Mouse (Mus musculus) WW6 (cell line): ENCODE measurements around the gene Tha1.

Experiments
- DNase-seq: peaks from one replicate; pipeline ENCODE4 v3.0.0-alpha.2; 2013; ENCODE audit warnings: low read depth, low spot score

Tha1 gene

DNA sequence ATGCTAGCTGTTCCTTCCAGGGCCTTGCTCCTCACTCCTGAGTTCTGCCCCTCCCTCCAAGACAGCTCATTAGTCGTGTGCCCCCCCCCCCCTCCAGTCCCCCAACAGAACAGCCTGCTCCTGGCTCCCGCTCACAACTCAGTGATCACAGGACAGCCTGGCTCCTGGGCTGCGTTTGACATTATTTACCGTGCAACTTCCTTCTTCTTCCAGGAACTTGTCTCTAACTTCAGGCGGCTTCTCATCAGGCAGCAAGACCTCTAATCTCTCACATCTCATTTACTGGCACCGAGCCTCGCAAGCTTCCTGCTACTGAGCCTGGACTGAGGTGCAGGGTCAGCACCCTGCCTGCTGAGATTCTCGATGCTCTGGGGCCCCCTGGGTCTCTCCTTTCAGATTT lies 8.5 kb upstream of the Tha1 start:
- no peak for DNase-seq

DNA sequence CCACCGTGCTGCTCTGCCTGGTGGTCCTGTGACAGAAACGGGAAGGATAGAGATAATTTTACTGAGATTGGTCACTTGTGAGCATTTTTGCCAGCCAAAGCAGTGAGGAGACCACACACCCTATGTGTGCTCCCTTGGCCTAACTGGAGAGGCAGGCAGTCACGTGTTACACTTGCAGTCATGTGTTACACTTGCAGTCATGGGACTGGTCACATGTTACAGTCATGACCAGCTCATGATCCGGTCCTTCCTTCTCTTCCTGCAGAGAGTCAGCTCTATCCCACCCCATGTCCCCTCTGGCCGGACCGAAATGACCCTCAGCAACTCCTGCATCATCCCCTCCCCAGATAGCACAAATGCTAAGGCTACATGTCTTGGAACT lies 7.7 kb upstream of the Tha1 start:
- no peak for DNase-seq

DNA sequence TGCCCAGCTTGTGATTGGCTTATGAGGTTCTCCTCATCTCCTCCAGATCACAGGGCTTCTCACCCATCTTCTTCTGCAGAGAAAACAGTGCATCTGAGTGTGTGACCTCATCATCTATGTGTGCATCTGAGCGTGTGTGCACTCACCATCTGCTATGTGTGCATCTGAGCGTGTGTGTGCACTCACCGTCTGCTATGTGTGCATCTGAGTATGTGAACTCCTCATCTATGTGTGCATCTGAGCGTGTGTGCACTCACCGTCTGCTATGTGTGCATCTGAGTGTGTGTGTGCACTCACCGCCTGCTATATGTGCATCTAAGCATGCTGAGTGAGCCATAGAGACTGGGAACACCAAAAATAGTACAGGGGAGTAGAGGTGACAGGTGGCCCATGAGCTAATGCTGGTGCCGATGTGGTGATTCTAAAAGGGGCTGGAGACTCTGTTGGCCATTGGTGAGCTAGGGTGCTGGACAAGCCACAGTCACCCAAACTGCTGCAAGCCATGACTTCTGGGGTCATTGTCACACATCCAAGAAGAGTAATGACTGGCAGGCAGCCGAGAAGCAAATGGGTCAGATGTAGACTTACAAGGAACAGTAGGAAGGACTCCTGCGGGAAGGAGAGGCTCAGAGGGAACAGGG lies 7.2 kb upstream of the Tha1 start:
- DNase-seq, result no peak

DNA sequence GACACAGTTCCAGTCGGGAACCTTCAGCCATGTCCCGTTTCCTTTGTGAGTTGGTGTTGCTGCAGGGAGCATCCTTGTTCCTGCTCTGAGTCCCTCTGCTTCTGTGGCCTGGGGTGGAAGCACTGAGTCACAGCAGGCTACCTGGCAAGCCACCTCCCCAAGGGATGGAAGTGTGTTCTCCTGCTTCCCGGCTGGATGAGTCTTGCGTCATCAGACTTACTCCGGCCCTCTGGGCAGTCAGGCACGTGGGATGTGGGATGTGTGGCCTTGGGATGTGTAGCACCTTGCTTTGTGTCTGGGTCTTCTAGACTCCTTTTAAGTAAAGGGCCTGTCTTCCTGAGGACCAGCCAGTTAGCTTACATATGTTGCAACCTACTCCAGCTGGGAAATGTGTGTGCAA lies 6.4 kb upstream of the Tha1 start:
- no peak for DNase-seq

DNA sequence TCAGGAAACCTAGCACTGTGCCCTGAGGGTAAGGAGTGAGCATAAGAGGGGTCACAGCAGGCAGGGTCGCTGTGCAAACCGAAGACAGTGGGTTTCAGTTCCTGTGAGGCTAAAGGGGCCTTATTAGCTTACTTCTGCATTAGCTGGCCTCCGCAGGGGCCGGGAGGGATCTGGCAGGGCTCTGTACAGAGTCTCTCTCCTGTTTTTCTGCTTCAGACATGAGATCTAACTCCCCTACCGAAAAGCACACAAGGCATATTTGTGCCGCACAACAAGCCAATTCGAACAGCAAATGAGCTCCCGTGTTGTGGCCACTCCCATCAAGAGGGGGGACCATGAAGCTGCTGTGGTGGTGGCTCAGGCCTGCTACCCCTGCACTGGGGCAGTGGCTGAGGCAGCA lies 5.6 kb upstream of the Tha1 start:
- no peak for DNase-seq

DNA sequence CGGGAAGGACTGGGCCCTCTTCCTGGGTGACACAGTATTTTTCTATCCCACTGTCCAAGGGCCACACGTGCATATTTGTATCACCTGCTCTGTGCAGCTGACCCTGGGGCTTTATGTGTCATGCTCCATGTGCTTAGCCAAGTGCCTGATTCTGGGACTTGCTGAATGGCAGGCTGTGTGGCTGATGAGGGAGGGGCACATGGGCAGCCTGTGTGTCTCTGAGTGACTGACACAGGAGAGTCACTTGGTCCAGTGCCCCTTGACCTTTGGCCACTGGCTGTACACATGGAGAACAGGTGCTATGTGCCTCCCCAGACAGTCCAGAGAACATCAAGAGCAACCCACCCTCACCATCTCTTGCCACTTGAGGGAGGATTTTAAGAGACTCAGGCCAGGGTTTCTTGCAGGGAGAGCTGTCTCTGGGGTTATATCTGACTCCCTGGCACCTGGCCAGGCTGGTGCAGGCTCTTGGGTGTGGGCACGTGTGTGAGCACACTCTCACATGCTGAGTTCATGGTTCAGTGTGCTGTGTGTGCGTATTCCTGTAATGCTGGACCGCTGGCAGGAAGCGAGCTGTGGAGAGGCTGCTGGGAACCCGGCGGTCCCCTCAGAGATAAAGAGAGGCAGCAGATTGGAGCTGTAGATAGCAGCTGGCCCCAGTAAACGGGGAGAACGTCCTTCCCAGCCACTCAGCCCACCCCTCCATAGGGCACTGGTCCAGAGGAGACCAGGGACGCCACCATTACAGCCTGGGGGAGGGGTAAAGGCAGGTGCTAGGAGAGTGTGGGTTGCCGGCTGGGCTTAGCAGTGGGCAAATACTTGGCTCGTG lies 4.8 kb upstream of the Tha1 start:
- DNase-seq, result no peak

DNA sequence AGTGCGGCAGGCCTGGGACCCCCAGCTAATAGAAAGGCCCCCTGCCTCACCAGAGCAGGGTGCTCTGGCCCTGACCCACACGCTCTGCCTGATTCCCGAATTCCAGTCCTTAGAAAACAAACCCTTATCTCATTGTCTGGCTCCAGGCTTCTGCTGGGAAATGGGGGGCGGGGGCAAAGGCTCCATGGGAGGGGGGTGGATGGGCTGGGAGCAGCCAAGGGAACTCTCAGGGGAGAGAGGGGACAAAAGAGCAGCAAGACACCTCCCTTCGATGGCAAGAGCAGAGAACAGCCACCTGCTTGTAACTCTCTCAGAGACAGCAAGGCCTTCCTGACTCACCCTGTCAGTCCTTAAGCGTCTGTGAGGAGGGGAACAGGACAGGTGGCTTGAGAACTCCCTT lies 2.4 kb upstream of the Tha1 start:
- no peak for DNase-seq

DNA sequence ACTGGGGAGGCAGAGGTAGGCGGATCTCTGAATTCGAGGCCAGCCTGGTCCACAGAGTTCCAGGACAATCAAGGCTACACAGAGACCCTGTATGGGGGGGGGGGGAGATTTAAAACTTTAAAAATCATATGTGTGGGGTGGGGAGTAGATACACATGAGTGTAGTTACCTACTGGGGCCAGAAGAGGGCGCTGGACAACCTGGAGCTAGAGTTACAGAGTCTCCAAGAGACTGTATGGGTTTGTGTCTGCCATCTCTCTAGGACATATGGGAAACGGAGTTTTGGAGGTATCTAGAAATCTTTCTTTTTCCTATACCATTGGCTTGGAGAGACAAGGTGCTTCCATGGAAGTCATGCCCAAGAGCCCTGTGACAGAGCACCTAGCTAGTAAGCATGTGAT lies 1.1 kb upstream of the Tha1 start:
- no peak for DNase-seq

DNA sequence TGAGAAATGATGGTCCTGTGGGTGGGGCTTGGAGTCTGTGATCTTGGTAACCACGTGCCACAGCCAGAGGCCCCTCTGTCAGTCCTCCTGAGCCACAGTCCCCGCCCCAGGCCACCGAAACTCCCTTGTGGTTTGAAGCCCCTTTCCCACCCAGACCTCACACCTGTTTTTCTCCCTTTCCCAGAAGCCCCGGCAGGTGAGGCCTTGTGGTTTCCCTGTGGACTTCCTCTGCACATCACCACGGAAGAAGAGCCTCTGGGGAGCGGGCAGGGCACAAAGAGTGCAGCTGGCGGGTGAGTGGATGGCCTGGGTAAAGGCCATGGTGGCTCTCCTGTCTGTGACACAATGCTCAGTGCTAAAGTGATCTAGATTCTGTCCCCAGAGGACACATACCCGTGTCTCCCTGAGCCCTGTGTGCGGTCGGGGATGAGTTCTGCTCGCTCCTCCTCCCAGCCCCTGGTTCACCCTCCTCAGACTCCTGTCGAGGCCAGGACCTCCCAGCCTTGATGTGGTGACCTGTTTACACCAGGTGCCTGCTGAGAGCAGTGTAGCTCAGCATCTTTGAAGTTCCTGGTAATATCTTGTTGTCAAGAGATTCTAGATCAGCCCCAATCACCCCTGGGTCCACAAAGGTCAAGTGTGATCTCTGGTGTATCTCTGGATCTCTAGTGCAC lies 1.2 kb downstream of the Tha1 start:
- DNase-seq, result no peak

DNA sequence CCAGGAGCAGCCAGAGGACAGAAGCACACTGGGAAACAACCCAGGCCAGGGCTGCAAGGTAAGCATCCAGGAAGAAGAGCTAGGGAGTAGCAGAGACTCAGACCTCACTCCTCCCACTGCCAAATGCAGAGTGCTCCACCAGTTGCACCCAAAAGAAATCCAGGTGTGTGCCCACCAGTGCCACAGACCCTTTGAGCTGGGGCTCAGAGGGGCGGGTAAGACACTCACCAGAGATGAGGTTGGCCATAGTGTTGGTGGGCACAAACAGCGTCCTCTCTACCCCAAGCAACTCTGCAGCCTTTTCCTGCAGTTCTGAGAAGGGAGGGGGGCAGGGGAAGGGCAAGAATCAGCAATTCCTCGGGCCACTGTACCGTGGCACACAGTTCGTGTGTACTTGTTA lies 1.9 kb downstream of the Tha1 start:
- DNase-seq, result no peak

DNA sequence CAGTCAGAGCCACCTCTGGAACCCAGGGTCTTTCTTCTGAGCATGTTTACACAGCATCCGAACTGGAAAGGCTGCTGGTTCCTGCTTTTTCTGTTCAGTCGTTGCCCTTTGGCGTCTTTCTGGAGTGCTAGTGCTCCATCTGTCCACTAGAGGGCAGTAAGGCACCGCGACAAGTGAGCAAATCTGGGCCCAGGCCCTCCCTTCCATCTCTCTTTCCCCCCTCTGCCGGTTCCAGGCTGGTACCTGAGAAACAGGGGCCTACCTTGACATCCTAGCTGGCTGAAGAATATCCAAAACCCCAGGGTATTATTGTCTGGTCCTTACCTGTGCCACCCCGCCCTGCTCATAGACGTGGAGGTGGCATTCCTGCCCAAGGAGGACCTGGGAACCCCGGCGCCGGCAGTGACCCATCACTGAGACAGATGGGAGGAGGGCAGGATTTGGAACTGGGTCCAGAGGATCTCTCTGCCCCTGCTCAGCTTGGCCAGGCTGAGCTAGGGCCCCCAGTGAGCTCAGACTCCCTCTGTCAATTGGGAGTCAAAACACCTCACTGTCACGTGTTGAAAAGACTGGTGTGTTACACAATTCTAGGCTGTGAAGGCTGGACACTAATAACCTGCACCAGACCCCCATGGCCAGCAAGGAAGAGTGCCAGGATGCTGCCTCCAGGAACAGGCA lies 2.5 kb downstream of the Tha1 start:
- DNase-seq, result peak; percentile 74

DNA sequence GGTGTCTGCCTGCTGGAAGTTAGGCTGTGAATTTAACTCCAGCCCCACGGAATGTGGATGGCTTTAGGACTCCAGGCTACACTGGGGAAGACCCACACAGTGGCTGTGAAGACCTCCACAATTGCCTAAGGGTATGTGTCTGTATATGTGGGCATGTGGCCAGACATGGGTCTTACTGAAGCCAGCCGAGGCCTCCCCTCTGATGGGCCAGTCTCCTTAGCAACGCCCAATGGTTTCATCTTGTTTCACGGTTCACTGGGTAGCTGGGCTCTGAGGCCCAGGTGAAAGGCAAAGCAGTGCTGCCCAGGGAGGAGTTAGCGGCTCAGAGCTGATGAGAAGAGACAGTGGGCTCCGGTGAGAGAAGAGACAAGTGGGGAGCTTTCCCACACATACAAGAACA lies 7.3 kb downstream of the Tha1 start:
- DNase-seq, result no peak

DNA sequence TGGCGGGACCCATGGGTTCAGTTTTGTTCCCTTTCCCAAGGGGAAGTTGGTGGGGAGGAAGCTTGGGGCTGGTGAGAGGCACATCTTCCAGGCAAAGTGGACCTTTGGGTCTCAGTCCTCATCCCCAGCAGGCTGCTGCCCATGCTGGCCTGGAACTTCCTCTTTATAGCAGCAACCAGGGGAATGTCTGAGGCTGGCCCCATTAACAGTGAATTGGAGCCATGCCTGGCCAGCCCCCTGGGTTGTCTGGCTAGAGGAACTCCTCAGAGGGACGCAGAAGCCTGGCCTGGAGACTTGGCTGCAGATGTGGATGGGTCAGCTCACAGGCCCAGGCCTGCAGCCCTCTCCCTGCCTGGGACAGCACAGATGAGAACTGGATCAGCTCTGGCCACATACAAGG lies 8.5 kb downstream of the Tha1 start:
- DNase-seq, result no peak

DNA sequence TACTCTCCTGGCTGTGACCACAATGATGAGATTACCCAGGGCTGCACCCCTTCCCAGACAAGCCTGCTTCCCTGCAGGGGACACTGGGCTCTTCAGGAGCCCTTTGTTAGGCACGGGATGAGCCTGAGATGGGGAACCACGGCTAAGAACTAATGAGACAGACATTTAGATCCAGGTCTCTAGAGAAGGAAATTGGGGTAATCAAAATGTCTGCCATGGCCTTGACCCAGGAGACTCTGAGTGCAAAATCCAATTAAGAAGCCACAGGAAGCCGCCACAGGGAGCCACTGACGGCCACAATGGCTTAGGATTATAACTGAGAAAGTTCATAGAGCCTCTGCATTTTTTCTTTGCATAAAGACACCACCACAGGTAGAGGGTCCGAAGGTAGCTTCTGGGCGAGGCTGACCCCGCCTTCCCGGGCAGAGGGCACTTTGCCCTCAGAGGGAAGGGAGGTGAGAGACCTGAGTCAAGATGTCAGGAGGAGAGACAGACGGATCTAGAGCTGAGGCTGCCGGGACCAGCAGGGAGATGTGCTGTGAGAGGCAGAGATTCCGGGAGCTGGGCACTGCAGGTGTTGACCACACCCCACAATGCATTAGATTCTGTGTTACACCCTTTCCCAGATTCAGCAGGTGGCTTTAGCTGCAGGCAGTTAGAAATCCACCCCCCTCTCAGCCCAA lies 10.0 kb downstream of the Tha1 start:
- DNase-seq, result no peak

DNA sequence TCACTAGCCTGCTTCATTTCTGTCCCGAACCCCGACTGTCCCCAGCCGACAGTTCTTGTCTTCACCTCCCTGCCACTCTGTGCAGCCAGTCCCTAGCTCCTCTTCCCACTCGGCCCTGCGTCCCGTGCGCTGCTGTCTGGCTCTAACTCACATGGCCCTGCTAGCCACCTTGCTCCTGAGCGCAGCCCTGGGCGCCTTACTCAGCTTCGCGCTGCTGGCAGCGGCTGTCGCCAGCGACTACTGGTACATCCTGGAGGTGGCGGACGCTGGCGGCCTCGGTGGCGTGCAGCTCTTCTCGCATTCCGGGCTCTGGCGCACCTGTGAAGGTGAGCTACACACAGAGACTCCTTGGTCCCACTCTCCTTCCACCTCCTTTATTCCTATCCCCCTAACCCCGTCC lies 12.7 kb downstream of the Tha1 start, which contains the start of gene Tmem235:
Tmem235 (plus strand) TSS at position 152 of the 400 bp plus-strand sequence.
- DNase-seq, result no peak

DNA sequence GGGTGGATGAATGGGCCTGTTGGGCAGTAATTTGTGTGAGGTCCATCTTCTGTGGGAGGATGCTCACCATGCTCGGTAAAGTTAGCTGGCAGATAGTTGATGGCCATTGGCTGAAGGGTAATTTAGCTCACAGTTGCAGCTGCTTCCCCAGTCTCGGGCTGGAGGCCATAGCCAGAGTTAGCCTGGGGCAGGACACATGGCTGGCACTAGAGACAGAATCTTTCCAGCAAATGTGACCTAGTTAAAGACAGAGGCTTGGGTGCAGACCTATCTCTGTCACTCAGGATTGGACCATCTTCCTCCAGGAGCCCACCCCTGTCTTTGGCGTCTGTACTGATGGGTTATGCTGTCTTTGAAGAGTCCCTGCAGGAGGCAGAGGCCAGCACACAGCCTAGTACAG lies 14.9 kb downstream of the Tha1 start:
- no peak for DNase-seq

DNA sequence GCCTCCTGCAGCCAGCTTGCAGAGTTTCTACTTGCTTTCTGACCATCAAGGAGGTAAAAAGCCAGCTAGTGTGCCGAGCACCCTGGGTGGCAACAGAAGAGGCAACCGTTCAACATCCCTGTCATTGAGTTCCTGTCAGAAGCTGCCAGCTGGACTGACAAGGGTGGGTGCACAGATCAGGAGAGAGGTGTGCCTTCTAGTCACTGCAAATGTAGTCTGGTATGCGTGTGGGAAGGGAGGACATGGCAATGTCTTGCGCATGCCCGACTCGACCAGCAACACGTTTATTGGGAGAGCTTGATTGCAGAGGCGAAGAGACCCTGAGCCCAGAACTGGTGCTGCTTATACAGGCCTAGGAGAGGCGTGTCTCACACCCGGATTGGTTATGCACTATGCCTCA lies 15.8 kb downstream of the Tha1 start:
- no peak for DNase-seq

DNA sequence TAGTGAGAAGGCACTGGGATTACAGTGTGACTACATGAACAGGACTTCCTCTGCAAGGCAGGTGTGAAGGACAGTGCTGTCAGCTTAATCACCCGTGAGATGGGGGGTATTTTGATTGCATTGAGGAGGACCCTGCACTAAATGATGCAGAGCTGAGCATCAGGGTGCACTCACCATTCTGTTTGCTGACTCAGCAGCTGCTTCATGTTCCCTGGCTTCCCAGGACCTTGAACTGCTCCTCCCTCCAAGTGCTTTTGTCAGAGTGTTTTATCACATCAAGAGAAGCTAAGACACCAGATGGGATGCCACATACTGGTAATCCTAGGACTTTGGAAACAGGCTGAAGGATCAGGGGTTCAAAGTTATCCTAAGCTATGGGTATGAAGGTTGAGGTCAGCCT lies 17.3 kb downstream of the Tha1 start:
- no peak for DNase-seq

DNA sequence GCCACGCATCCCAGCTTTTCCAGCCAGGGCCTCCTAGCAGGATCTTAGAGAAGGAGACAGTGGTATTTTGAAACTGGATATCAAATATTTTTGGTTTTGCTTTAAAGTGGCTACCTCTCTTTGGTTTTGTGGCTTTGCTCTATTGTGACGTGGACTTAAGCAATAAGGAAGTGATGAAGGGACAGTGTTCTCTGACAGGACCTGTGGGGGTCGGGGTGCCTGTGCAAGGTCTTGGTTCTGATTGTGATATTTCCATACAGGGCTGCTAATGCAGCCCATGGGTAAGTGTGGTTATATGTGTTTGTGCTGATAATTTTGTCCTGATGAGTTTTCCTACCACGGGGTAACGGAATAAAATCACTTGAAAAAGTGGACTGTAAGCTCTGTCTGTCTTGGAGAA lies 17.9 kb downstream of the Tha1 start:
- no peak for DNase-seq

DNA sequence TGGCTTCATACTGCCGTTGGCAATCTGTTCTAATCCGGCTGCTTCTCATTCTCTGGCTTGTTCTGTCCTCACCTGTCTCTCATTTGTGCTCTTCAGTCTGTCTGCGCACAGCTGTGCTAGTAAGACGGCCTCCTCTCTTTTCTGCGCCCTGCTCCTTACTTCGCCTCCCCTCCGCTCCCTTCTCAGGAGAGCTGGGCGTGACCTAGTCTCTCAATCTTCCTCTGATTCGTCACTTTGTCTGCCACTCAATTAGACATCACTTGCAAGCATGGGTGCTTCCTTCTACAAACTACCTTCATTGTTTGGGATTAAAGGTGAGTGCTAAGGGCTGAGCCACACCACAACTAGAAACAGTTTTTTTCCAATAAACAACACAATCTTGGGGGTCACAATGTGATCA lies 19.0 kb downstream of the Tha1 start:
- DNase-seq, result no peak

DNA sequence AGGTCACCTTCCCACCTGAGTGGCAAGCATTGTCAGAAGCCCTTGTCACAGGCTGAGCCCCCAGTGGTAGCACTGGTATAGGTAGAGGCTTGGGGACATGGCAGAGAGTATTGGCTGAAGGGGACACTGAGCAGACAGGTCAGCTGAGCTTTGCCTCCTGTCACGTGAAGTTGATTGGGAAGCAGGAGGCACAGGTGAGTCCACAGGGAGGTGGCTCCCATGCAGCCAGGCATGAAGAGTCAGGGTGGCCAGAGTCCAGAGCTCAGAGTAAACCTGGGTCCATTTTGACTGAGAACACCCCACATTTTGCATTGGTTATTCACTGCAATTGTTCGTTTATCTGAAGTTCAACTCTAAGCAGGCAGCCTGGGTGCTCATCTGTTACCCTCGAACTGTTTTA lies 20.4 kb downstream of the Tha1 start:
- DNase-seq, result no peak
